Mouse (Mus musculus): ENCODE measurements around the gene Atoh8. TPM values are rescaled to one million over a fixed set of nuclear protein-coding genes. Genes with fewer than 3 reads are reported as not detected.

The Atoh8 gene
- polyA plus RNA-seq, 1 experiment from 2014 or later, result 9.2 TPM

DNA sequence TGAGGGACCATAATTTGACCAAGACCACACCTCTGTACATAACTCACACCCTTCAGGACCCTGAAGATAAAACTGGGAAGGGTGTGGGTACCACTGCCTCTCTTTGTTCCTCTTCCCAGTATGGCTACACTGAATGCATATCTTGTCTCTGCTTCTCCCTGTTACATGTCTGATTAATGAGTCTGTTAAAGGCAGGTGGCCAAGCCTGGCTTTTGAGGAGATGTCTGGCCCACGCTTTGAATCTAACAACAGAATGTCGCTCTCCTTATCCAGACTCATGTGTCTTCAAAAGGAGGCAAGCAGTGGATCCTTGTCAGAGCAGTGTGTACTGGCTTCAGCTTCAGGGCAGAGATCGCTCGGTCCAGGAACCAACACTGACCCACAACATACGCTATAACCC lies 50.8 kb downstream of the Atoh8 start:
- no peak overlapping the region for H3K27ac ChIP-seq (ENCODE audit: low read length)

DNA sequence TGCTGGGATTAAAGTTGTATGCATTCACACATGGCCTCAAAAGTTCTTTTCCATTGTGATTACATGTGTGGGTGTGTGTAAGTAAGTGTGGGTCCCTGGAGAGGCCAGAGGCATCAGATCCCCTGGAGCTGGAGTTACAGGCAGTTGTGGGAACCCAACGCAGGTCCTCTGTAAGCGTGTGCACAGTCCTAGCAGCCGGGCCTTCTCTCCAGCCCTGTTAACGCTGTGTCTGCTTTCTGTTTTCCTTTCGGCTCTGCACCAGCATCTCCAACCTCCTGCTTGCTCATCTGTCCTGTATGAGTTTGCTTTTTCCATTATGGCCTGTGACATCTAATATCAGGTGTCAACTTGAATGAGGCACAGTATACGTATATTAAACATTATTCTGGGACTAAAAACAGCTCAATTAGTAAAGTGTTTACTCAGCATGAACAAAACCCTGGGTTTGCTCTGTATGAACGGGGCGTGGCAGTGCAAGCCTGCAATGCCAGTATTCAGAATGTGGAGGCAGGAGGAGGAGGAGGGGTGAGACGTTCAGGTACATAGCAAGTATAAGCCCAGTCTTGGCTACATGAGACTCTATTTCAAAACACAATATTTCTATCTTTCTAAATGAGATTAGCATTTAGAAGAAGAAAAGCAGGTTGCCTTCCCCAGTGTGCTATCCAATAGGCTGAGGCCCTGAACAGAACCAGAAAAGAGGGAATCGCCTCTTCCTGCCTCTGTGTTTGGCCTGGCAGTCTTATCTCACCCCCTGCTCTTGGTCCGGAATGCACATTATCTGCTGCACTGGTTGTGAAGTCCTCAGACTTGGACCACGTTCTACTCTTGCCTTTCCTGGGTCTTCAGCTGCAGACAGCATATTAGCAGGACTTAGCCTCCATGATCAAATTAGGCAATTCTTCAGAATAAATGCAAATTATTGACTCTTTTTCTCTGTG lies 55.5 kb downstream of the Atoh8 start:
- no peak overlapping the region for H3K27ac ChIP-seq (ENCODE audit: low read length)
- 51% methylated on average over 12 of the region's 12 CpGs for WGBS
- H3K9me3 ChIP-seq (replicated peaks; ENCODE audit: control insufficient read depth, low read length), result no peaks in the 10 kb centered on the region
- no peaks in the 10 kb centered on the region for H3K36me3 ChIP-seq (ENCODE audit: control insufficient read depth, insufficient read depth, low read length)
- no peak; the same call in 1 of the 2 replicates for ATAC-seq (ENCODE audit: insufficient read depth, low FRiP score)
- no peak overlapping the region for H3K4me3 ChIP-seq (replicated peaks; ENCODE audit: low read length)
- H3K4me2 ChIP-seq (ENCODE audit: low read depth, low read length), result peak overlapping the region; percentile 16; the same call in 1 of the 2 replicates
- H3K27me3 ChIP-seq (ENCODE audit: control insufficient read depth, insufficient read depth, low read length), result no peaks in the 10 kb centered on the region
- H3K9ac ChIP-seq (ENCODE audit: low read length), result no peak overlapping the region
- 0 out of 2 replicates have a peak, but pooled peaks cover 5% of the 10 kb centered on the region for H3K4me1 ChIP-seq (ENCODE audit: control insufficient read depth, insufficient read depth, low read length)

More for the DNA sequence above, 50.8 kb downstream of the Atoh8 start:
- Histone ChIP-seq H3K36me3 (ENCODE audit: control insufficient read depth, insufficient read depth, low read length) (no peaks in the 10 kb centered on the region), H3K4me1 (ENCODE audit: control insufficient read depth, insufficient read depth, low read length) (peaks cover 19% of the 10 kb centered on the region), H3K27me3 (ENCODE audit: control insufficient read depth, insufficient read depth, low read length) (no peaks in the 10 kb centered on the region; the same call in 1 of the 2 replicates), H3K4me3 (replicated peaks; ENCODE audit: low read length) (no peak overlapping the region), H3K4me2 (ENCODE audit: low read depth, low read length) (no peak overlapping the region), H3K9me3 (replicated peaks; ENCODE audit: control insufficient read depth, low read length) (no peaks in the 10 kb centered on the region), H3K9ac (ENCODE audit: low read length) (no peak overlapping the region)
- WGBS, result 77% methylated on average over 5 of the region's 5 CpGs
- ATAC-seq (ENCODE audit: insufficient read depth, low FRiP score), result no peak

DNA sequence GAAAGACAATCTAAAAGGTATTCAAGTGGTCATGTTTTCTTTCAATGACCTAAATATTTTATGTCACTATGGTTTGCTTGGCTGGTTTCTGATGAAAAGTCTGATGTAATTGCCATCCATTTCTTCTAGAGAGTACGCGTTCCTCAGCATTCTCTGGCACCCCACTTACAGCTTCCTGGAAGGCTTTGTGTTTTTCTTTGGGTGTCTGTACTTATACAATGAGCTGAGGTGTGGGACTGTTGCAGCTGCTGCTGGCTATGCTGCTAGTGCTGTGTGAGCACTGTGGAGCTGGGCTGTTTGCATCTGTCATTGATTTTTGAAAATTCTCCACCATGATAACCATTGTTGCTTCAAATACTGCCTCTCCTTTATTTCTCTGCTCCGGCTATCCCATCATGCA lies 56.4 kb downstream of the Atoh8 start:
- Histone ChIP-seq H3K9ac (ENCODE audit: low read length) (no peak overlapping the region), H3K27me3 (ENCODE audit: control insufficient read depth, insufficient read depth, low read length) (no peaks in the 10 kb centered on the region), H3K27ac (ENCODE audit: low read length) (no peak overlapping the region), H3K4me2 (ENCODE audit: low read depth, low read length) (no peak overlapping the region), H3K4me3 (replicated peaks; ENCODE audit: low read length) (no peak overlapping the region), H3K4me1 (ENCODE audit: control insufficient read depth, insufficient read depth, low read length) (0 out of 2 replicates have a peak, but pooled peaks cover 5% of the 10 kb centered on the region), H3K9me3 (replicated peaks; ENCODE audit: control insufficient read depth, low read length) (no peaks in the 10 kb centered on the region), H3K36me3 (ENCODE audit: control insufficient read depth, insufficient read depth, low read length) (no peaks in the 10 kb centered on the region)
- no peak for ATAC-seq (ENCODE audit: insufficient read depth, low FRiP score)
- 84% methylated on average over 3 of the region's 3 CpGs for WGBS

DNA sequence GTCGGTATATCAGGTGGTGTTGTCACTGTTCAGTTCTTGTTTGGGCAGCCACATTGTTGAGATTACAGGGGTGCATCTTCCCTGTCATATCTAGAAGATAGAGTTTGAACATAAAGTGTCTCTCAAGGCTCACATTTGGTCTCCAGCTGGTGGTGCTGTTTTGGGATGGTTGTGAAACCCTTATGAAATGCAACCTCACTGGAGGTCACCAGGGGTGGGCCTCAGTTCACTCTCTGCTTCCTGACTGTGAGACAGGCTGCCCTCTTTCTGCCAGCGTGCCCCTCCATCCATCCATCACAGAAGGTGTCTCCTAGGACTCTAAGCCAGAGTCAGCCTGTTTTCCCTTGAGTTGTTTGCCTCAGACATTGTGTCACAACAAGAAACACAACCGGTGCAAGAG lies 58.0 kb downstream of the Atoh8 start:
- Histone ChIP-seq H3K4me2 (ENCODE audit: low read depth, low read length) (no peak overlapping the region), H3K27ac (ENCODE audit: low read length) (no peak overlapping the region), H3K4me1 (ENCODE audit: control insufficient read depth, insufficient read depth, low read length) (0 out of 2 replicates have a peak, but pooled peaks cover 5% of the 10 kb centered on the region), H3K4me3 (replicated peaks; ENCODE audit: low read length) (no peak overlapping the region), H3K9me3 (replicated peaks; ENCODE audit: control insufficient read depth, low read length) (no peaks in the 10 kb centered on the region), H3K36me3 (ENCODE audit: control insufficient read depth, insufficient read depth, low read length) (no peaks in the 10 kb centered on the region), H3K9ac (ENCODE audit: low read length) (no peak overlapping the region), H3K27me3 (ENCODE audit: control insufficient read depth, insufficient read depth, low read length) (no peaks in the 10 kb centered on the region)
- ATAC-seq (ENCODE audit: insufficient read depth, low FRiP score), result no peak
- WGBS, result 67% methylated on average over 3 of the region's 3 CpGs

DNA sequence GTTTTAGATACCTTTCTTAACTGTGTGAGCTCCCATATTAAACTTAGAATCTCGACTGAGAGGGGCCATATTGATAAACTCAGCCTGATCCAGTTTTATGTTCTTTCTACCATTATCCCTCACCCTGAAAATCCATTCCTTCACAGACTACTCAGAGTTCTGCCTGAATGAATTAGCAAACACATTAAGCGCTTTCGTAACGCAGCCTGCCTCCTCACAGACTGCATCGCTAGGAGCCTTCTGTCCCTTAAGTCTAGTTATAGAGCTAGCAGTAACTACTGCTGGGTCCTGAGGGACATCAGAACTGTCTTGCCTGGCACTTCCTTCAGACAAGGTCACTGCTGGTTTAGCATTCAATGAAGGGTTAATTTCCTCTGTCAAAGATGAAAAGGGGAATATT lies 59.4 kb downstream of the Atoh8 start:
- Histone ChIP-seq H3K9ac (ENCODE audit: low read length) (no peak overlapping the region), H3K9me3 (replicated peaks; ENCODE audit: control insufficient read depth, low read length) (no peaks in the 10 kb centered on the region), H3K4me3 (replicated peaks; ENCODE audit: low read length) (no peak overlapping the region), H3K27ac (ENCODE audit: low read length) (no peak overlapping the region), H3K36me3 (ENCODE audit: control insufficient read depth, insufficient read depth, low read length) (no peaks in the 10 kb centered on the region), H3K4me1 (ENCODE audit: control insufficient read depth, insufficient read depth, low read length) (0 out of 2 replicates have a peak, but pooled peaks cover 5% of the 10 kb centered on the region), H3K4me2 (ENCODE audit: low read depth, low read length) (no peak overlapping the region), H3K27me3 (ENCODE audit: control insufficient read depth, insufficient read depth, low read length) (no peaks in the 10 kb centered on the region)
- no peak for ATAC-seq (ENCODE audit: insufficient read depth, low FRiP score)
- 78% methylated on average over 5 of the region's 5 CpGs for WGBS

DNA sequence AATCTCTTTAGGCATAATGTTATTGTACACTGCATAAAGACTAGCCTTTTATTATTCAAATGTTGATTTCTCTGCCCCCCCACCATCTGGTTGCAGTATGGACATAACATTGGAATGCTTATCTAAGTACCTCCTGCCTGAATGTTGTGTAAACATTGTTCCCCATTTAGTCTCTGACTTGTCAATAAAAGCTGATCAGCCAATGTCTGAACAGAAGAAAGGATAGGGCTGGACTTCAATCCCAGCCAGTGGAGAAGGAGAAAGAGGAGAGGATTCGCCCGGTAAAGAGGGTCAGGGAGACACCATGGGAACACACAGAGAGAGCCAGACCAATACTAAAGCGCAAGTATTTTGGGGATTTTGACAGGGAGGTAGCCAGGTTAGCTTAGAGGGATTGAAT lies 60.0 kb downstream of the Atoh8 start:
- 38% methylated on average over 3 of the region's 3 CpGs for WGBS
- no peaks in the 10 kb centered on the region for H3K9me3 ChIP-seq (replicated peaks; ENCODE audit: control insufficient read depth, low read length)
- no peak for ATAC-seq (ENCODE audit: insufficient read depth, low FRiP score)

DNA sequence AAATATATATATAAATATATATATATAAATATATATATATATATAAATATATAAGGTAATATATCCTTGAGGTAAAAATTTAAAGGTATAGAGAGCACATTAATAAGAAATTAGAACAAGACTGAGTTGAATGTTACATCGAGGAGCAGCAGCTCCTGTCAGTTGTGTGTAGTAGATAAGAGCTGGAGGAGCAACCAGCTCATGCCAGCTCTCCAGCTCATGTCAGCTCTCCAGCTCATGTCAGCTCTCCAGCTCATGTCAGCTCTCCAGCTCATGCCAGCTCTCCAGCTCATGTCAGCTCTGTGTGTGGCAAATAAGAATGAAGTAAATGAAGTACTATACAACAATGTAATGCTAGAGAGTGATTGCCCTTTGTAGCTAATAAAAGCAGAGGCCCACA lies 62.0 kb downstream of the Atoh8 start:
- Histone ChIP-seq H3K4me3 (replicated peaks; ENCODE audit: low read length) (no peak overlapping the region), H3K9me3 (replicated peaks; ENCODE audit: control insufficient read depth, low read length) (no peaks in the 10 kb centered on the region), H3K9ac (ENCODE audit: low read length) (no peak overlapping the region), H3K4me1 (ENCODE audit: control insufficient read depth, insufficient read depth, low read length) (no peaks in the 10 kb centered on the region), H3K36me3 (ENCODE audit: control insufficient read depth, insufficient read depth, low read length) (no peaks in the 10 kb centered on the region), H3K27ac (ENCODE audit: low read length) (no peak overlapping the region), H3K27me3 (ENCODE audit: control insufficient read depth, insufficient read depth, low read length) (no peaks in the 10 kb centered on the region), H3K4me2 (ENCODE audit: low read depth, low read length) (no peak overlapping the region)
- ATAC-seq (ENCODE audit: insufficient read depth, low FRiP score), result no peak
- 82% methylated on average over 1 of the region's 1 CpGs for WGBS

More for the DNA sequence above, 60.0 kb downstream of the Atoh8 start:
- Histone ChIP-seq H3K27me3 (ENCODE audit: control insufficient read depth, insufficient read depth, low read length) (no peaks in the 10 kb centered on the region), H3K9ac (ENCODE audit: low read length) (no peak overlapping the region), H3K4me3 (replicated peaks; ENCODE audit: low read length) (no peak overlapping the region), H3K4me2 (ENCODE audit: low read depth, low read length) (no peak overlapping the region), H3K4me1 (ENCODE audit: control insufficient read depth, insufficient read depth, low read length) (0 out of 2 replicates have a peak, but pooled peaks cover 5% of the 10 kb centered on the region), H3K36me3 (ENCODE audit: control insufficient read depth, insufficient read depth, low read length) (no peaks in the 10 kb centered on the region), H3K27ac (ENCODE audit: low read length) (no peak overlapping the region)

DNA sequence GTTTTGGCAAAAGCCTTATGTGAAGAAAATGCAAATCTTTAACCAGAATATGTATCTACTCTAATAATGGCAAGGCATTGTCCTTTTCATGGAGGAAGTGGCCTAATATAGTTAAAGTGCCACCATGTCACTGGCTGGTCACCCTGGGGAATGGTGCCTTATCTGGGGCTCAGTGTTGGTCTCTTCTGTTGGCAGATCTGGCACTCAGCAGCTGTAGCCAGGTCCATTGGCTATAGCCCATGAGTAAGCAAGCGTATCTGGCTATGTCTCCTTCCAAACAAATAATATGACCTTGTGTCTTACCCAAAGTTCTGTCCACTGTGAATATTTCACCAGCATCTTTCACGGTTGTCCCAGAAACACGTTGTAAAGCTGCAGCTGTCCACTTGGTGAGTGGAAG lies 64.0 kb downstream of the Atoh8 start:
- Histone ChIP-seq H3K9ac (ENCODE audit: low read length) (no peak overlapping the region), H3K36me3 (ENCODE audit: control insufficient read depth, insufficient read depth, low read length) (no peaks in the 10 kb centered on the region), H3K4me3 (replicated peaks; ENCODE audit: low read length) (no peak overlapping the region), H3K27ac (ENCODE audit: low read length) (no peak overlapping the region), H3K9me3 (replicated peaks; ENCODE audit: control insufficient read depth, low read length) (no peaks in the 10 kb centered on the region), H3K4me1 (ENCODE audit: control insufficient read depth, insufficient read depth, low read length) (no peaks in the 10 kb centered on the region), H3K4me2 (ENCODE audit: low read depth, low read length) (no peak overlapping the region), H3K27me3 (ENCODE audit: control insufficient read depth, insufficient read depth, low read length) (no peaks in the 10 kb centered on the region)
- ATAC-seq (ENCODE audit: insufficient read depth, low FRiP score), result no peak
- 84% methylated on average over 3 of the region's 3 CpGs for WGBS

DNA sequence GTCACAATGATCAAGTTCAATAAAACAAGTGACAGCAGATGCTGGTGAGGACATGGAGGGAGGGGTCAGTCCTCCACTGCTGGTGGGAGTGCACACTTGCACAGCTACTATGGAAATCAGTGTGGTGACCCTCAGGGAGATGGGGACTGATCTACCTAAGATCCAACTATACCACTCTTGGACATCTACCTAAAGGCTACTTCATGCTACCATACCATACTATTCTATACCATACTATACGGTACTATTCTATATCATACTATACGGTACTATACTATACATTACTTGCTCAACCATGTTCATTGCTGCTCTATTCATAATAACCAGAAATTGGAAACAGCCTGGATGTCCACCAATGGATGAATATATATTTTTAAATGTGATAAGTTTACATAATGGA lies 69.5 kb downstream of the Atoh8 start:
- Histone ChIP-seq H3K27me3 (ENCODE audit: control insufficient read depth, insufficient read depth, low read length) (no peaks in the 10 kb centered on the region), H3K4me1 (ENCODE audit: control insufficient read depth, insufficient read depth, low read length) (no peaks in the 10 kb centered on the region), H3K36me3 (ENCODE audit: control insufficient read depth, insufficient read depth, low read length) (no peaks in the 10 kb centered on the region), H3K9ac (ENCODE audit: low read length) (no peak overlapping the region), H3K4me3 (replicated peaks; ENCODE audit: low read length) (no peak overlapping the region), H3K9me3 (replicated peaks; ENCODE audit: control insufficient read depth, low read length) (no peaks in the 10 kb centered on the region), H3K27ac (ENCODE audit: low read length) (no peak overlapping the region), H3K4me2 (ENCODE audit: low read depth, low read length) (no peak overlapping the region)
- 39% methylated on average over 2 of the region's 2 CpGs for WGBS
- no peak for ATAC-seq (ENCODE audit: insufficient read depth, low FRiP score)

Measured in stomach, embryonic 16.5 days (tissue).